23 mouse cellular contexts compared by ENCODE assay signal in the genomic region with DNA sequence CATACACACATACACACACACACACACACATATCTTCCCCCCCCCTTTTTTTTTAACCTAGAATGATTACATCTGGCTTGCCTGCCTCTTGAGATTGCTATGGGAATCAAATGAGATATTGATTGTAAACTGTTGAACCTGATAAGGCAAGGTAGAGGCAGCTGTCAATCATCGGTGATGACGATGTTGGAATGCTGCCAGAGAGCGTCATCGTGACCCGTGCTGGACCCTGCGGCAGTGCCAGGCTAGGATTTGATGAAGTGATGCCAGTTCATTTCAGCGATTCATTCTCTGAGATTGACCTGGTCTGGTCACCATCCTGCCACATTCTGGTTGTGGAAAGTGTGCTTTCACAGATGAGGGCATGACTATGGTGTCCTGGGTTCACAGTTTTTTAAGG.
A peak's percentile ranks its signal among the peaks of the same experiment; 100 is the strongest.
DNase-seq lines count a peak whose midpoint lies in the region; ATAC-seq and TF ChIP-seq lines count a peak whose summit lies in the region.
"Had no signal": no experiment of that assay in that cellular context is flagged by ENCODE, and none has a peak within 500 bp of the region (broad histone marks: within the 10 kb centered on the region; RNA-seq: fewer than 3 reads in every experiment).

No protein-coding gene starts in this region.

- TF ChIP-seq CTCF in forebrain, postnatal 0 days (IDR thresholded peaks at IDR 0.05; ENCODE audit: low read depth) = no peak
- TF ChIP-seq CTCF in liver, adult 2 months (IDR thresholded peaks at IDR 0.05; ENCODE audit: low read depth, low read length) = no peak
- TF ChIP-seq CTCF in embryonic fibroblast, embryonic 13.5 days (IDR thresholded peaks at IDR 0.05; ENCODE audit: borderline replicate concordance, insufficient read depth, low read length) = no peak

- TF ChIP-seq POLR2A in liver, adult 2 months (IDR thresholded peaks at IDR 0.05; ENCODE audit: extremely low read depth, insufficient read depth, low read length) = no peak
- no peak for TF ChIP-seq POLR2A in embryonic fibroblast, embryonic 13.5 days (IDR thresholded peaks at IDR 0.05; ENCODE audit: low read depth, low read length)

- H3K4me2 ChIP-seq in forebrain, embryonic 11.5 days (ENCODE audit: low read depth, low read length, severe bottlenecking) = no peak overlapping the region
- H3K4me2 ChIP-seq in forebrain, postnatal 0 days (ENCODE audit: low read depth) = no peak overlapping the region
- H3K4me2 ChIP-seq in liver, embryonic 11.5 days = no peak overlapping the region
- H3K4me2 ChIP-seq: embryonic facial prominence, embryonic 12.5 days; forebrain, embryonic 13.5 days; forebrain, embryonic 15.5 days had no signal

- no peak overlapping the region for H3K27ac ChIP-seq in forebrain, embryonic 11.5 days (ENCODE audit: low read depth, low read length)
- H3K27ac ChIP-seq in forebrain, postnatal 0 days (ENCODE audit: low read depth, low read length) = no peak overlapping the region
- no peak overlapping the region for H3K27ac ChIP-seq in liver, adult 2 months (replicated peaks; ENCODE audit: insufficient read depth, low read depth, low read length)
- H3K27ac ChIP-seq in liver, embryonic 11.5 days (ENCODE audit: low read depth, low read length) = no peak overlapping the region
- H3K27ac ChIP-seq in embryonic fibroblast, embryonic 13.5 days (ENCODE audit: insufficient read depth, low read length) = 0 out of 2 replicates have a peak overlapping the region, but pooled peaks have one; percentile 15
- H3K27ac ChIP-seq: embryonic facial prominence, embryonic 10.5 days; embryonic facial prominence, embryonic 12.5 days; forebrain, embryonic 10.5 days; forebrain, embryonic 13.5 days; forebrain, embryonic 15.5 days had no signal

- ATAC-seq in forebrain, embryonic 11.5 days (replicated peaks; ENCODE audit: low FRiP score) = no peak
- ATAC-seq in forebrain, postnatal 0 days = no peak
- no peak for ATAC-seq in liver, embryonic 11.5 days (replicated peaks; ENCODE audit: low FRiP score)
- ATAC-seq: activated CD4-positive, CD25-positive, alpha-beta regulatory T cell, adult 4 months; CD4-positive, CD25-positive, alpha-beta regulatory T cell, adult 4 months; forebrain, embryonic 13.5 days; forebrain, embryonic 15.5 days had no signal

- H3K4me3 ChIP-seq in forebrain, embryonic 11.5 days (ENCODE audit: low read depth, low read length) = no peak overlapping the region
- H3K4me3 ChIP-seq in forebrain, postnatal 0 days (ENCODE audit: low read depth, low read length) = no peak overlapping the region
- no peak overlapping the region for H3K4me3 ChIP-seq in liver, adult 2 months (ENCODE audit: insufficient read depth, low read depth, low read length)
- no peak overlapping the region for H3K4me3 ChIP-seq in liver, embryonic 11.5 days (ENCODE audit: low read depth, low read length)
- no peak overlapping the region for H3K4me3 ChIP-seq in embryonic fibroblast, embryonic 13.5 days (ENCODE audit: insufficient read depth, low read length)
- H3K4me3 ChIP-seq: embryonic facial prominence, embryonic 10.5 days; embryonic facial prominence, embryonic 12.5 days; erythroblast, embryonic 14.5 days; forebrain, embryonic 10.5 days; forebrain, embryonic 13.5 days; forebrain, embryonic 15.5 days had no signal

- H3K27me3 ChIP-seq in forebrain, embryonic 11.5 days (ENCODE audit: control insufficient read depth, insufficient read depth, low read length) = no peaks in the 10 kb centered on the region
- no peaks in the 10 kb centered on the region for H3K27me3 ChIP-seq in forebrain, postnatal 0 days (ENCODE audit: insufficient read depth, low read length)
- no peaks in the 10 kb centered on the region for H3K27me3 ChIP-seq in liver, adult 2 months (ENCODE audit: control insufficient read depth, insufficient read depth, low read length)
- H3K27me3 ChIP-seq in liver, embryonic 11.5 days (replicated peaks; ENCODE audit: control insufficient read depth, insufficient read depth, low read length) = no peaks in the 10 kb centered on the region
- H3K27me3 ChIP-seq: CH12.LX; embryonic facial prominence, embryonic 12.5 days; forebrain, embryonic 13.5 days; forebrain, embryonic 15.5 days; Patski had no signal

- WGBS in forebrain, embryonic 11.5 days = 95% methylated on average over 7 of the region's 7 CpGs
- WGBS in forebrain, postnatal 0 days = 85% methylated on average over 7 of the region's 7 CpGs
- 32% methylated on average over 7 of the region's 7 CpGs for WGBS in liver, adult 2 months
- WGBS in liver, embryonic 11.5 days = 87% methylated on average over 7 of the region's 7 CpGs

- H3K4me1 ChIP-seq in forebrain, embryonic 11.5 days (replicated peaks; ENCODE audit: control insufficient read depth, insufficient read depth, low read length) = no peaks in the 10 kb centered on the region
- no peaks in the 10 kb centered on the region for H3K4me1 ChIP-seq in forebrain, postnatal 0 days (ENCODE audit: insufficient read depth)
- 0 out of 2 replicates have a peak, but pooled peaks cover 2% of the 10 kb centered on the region for H3K4me1 ChIP-seq in liver, adult 2 months (ENCODE audit: control insufficient read depth, insufficient read depth, low read length)
- peaks cover 4% of the 10 kb centered on the region; the same call in 1 of the 2 replicates for H3K4me1 ChIP-seq in liver, embryonic 11.5 days (replicated peaks; ENCODE audit: control insufficient read depth, insufficient read depth, low read length)
- peaks cover 30% of the 10 kb centered on the region for H3K4me1 ChIP-seq in embryonic fibroblast, embryonic 13.5 days (ENCODE audit: control insufficient read depth, insufficient read depth, low read length)
- H3K4me1 ChIP-seq: forebrain, embryonic 13.5 days; forebrain, embryonic 15.5 days had no signal

- H3K36me3 ChIP-seq in forebrain, embryonic 11.5 days (ENCODE audit: control insufficient read depth, insufficient read depth, low read length) = no peaks in the 10 kb centered on the region
- H3K36me3 ChIP-seq in forebrain, postnatal 0 days (ENCODE audit: insufficient read depth) = no peaks in the 10 kb centered on the region
- H3K36me3 ChIP-seq in liver, adult 2 months (ENCODE audit: control insufficient read depth, insufficient read depth, low read length) = no peaks in the 10 kb centered on the region
- no peaks in the 10 kb centered on the region for H3K36me3 ChIP-seq in liver, embryonic 11.5 days (ENCODE audit: control insufficient read depth, insufficient read depth, low read length)
- H3K36me3 ChIP-seq: embryonic facial prominence, embryonic 10.5 days; embryonic facial prominence, embryonic 12.5 days; forebrain, embryonic 10.5 days; forebrain, embryonic 15.5 days; G1E had no signal

- DNase-seq in forebrain, embryonic 11.5 days (ENCODE audit: low spot score) = peak; percentile 22
- DNase-seq in forebrain, postnatal 0 days = no peak
- DNase-seq in liver, adult 2 months (ENCODE audit: extremely low read depth, low read depth, low spot score) = peak; percentile 60
- DNase-seq in liver, embryonic 11.5 days (ENCODE audit: low spot score) = no peak
- DNase-seq: adrenal gland, adult 8-10 months; adrenal gland, postnatal 14 days; B cell, adult 2 months; cerebellum, adult 11-12 months; cerebellum, adult 2 months; cerebellum, adult 9-10 months; cerebellum, postnatal 25 days had no signal

- H3K9me3 ChIP-seq in forebrain, embryonic 11.5 days (ENCODE audit: control insufficient read depth, low read length) = no peaks in the 10 kb centered on the region
- H3K9me3 ChIP-seq in forebrain, postnatal 0 days (ENCODE audit: low read length) = no peaks in the 10 kb centered on the region
- H3K9me3 ChIP-seq in liver, embryonic 11.5 days (ENCODE audit: control insufficient read depth, low read length) = no peaks in the 10 kb centered on the region
- H3K9me3 ChIP-seq: embryonic facial prominence, embryonic 10.5 days; embryonic facial prominence, embryonic 12.5 days; forebrain, embryonic 10.5 days; forebrain, embryonic 13.5 days; forebrain, embryonic 15.5 days; G1E had no signal

- H3K79me2 ChIP-seq in liver, adult 2 months (ENCODE audit: control insufficient read depth, insufficient read depth, low read length) = no peaks in the 10 kb centered on the region

- no peak overlapping the region for H3K9ac ChIP-seq in forebrain, embryonic 11.5 days (ENCODE audit: low read length)
- no peak overlapping the region for H3K9ac ChIP-seq in forebrain, postnatal 0 days
- no peak overlapping the region for H3K9ac ChIP-seq in liver, adult 2 months (ENCODE audit: low read depth, low read length)
- no peak overlapping the region for H3K9ac ChIP-seq in liver, embryonic 11.5 days (ENCODE audit: low read depth, low read length)
- H3K9ac ChIP-seq: embryonic facial prominence, embryonic 12.5 days; forebrain, embryonic 13.5 days; forebrain, embryonic 15.5 days had no signal

Comparison
In these comparisons a context has a peak if more than half of its experiments do, and no peak if none do; other contexts are left out.
1. DNase-seq: peak in forebrain, embryonic 11.5 days (single experiment) and liver, adult 2 months (single experiment); none in forebrain, postnatal 0 days (single experiment) and liver, embryonic 11.5 days (single experiment).